Mouse (Mus musculus) Muller cell, postnatal 12 days (primary cell): ENCODE measurements around the gene 1700021F05Rik.
A peak's percentile ranks its signal among the peaks of the same experiment; 100 is the strongest.

Experiments used
- DNase-seq: peaks from one replicate; pipeline ENCODE4 v3.0.0-alpha.2; 2015; ENCODE audit errors: inconsistent ontology term

Gene 1700021F05Rik

GRCm38 (mm10) chr10:43483426-43483995 is 57.3 kb downstream of the 1700021F05Rik start:
- DNase-seq: peak; percentile 40

- no peak for DNase-seq
These were observed 58.8 kb downstream of the 1700021F05Rik start for GRCm38 (mm10) chr10:43482021-43482420.

- DNase-seq: no peak
These were observed 59.6 kb downstream of the 1700021F05Rik start for GRCm38 (mm10) chr10:43481179-43481578.

- peak; percentile 30 for DNase-seq
These were observed 60.5 kb downstream of the 1700021F05Rik start for GRCm38 (mm10) chr10:43480227-43480849.

GRCm38 (mm10) chr10:43479436-43480157 is 61.2 kb downstream of the 1700021F05Rik start:
- DNase-seq: peak; percentile 91

- DNase-seq: peak; percentile 62
These were observed 61.9 kb downstream of the 1700021F05Rik start, which contains the start of gene Bend3 for GRCm38 (mm10) chr10:43478751-43479435. TSS of gene Bend3 (plus strand) at chr10:43478831.

- DNase-seq: peak; percentile 73
These were observed 62.7 kb downstream of the 1700021F05Rik start for GRCm38 (mm10) chr10:43477865-43478681.

- no peak for DNase-seq
These were observed 63.3 kb downstream of the 1700021F05Rik start for GRCm38 (mm10) chr10:43477459-43477858.

GRCm38 (mm10) chr10:43475376-43475775 is 65.4 kb downstream of the 1700021F05Rik start:
- DNase-seq: no peak
